Mouse (Mus musculus) spleen, adult 18-20 months (tissue): ENCODE results near the gene Gm12800.
"Not testable (repeated sequence)": the region's sequence is repeated elsewhere in the genome, so short reads cannot be mapped to it uniquely, and the experiment has no call there.

ENCODE experiments used
- DNase-seq, 2 experiments: peaks; one replicate each; pipeline ENCODE4 v3.0.0; 2022; ENCODE audit warnings: mixed read lengths in 2 of 2

Gene Gm12800

GRCm38 (mm10) chr4:101908821-101909220, at the start of gene Gm12800:
Gene Gm12800 (plus strand): TSS chr4:101909121.
- not testable (repeated sequence) for DNase-seq

GRCm38 (mm10) chr4:101860873-101861272, 48.0 kb upstream of the Gm12800 start:
- no peak for DNase-seq

DNA sequence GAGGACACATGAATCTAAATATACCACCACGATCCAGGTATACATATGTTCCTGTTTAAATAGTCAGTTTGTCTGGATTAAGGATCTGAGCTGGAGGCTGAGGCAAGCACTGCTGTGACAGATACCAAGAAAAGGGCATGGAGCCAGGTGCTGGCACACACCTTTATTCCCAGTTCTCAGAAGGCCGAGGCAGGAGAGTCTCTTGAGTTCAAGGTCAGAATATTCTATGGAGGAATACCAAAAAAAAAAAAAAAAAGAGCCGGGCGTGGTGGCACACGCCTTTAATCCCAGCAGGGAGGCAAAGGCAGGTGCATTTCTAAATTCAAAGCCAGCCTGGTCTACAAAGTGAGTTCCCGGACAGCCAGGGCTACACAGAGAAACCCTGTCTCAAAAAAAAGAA, 46.6 kb upstream of the Gm12800 start:
- DNase-seq: no peak

DNA sequence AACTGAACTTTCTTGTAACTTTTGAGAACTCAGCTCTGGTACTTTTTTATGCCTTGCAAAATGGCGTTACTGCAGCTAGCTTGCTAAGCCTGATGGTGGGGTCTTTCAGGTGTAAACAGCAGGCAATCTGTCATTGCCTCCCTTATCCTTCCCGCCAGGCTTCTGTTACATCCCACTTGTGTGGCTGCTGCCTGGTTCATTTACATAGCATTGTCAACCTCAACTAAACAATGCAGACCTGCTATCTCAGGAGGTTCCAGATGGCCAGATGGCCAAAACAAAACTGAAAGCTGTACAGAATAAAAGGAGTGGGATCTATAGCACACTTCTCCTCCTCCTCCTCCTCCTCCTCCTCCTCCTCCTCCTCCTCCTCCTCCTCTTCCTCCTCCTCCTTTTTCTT, 36.9 kb upstream of the Gm12800 start:
- DNase-seq: not testable (repeated sequence)

DNA sequence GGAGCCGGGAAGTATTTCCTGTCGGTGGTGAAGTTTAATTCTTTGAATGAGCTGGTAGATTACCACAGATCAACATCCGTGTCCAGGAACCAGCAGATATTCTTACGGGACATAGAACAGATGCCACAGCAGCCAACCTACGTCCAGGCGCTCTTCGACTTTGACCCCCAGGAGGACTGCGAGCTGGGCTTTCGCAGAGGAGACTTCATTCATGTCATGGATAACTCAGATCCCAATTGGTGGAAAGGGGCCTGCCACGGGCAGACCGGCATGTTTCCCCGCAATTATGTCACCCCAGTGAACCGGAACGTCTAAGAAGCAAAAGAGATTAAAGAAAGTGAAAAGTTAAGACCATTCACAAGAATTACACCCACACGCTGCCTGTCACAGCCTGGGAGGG, 33.2 kb upstream of the Gm12800 start:
- not testable (repeated sequence) for DNase-seq

DNA sequence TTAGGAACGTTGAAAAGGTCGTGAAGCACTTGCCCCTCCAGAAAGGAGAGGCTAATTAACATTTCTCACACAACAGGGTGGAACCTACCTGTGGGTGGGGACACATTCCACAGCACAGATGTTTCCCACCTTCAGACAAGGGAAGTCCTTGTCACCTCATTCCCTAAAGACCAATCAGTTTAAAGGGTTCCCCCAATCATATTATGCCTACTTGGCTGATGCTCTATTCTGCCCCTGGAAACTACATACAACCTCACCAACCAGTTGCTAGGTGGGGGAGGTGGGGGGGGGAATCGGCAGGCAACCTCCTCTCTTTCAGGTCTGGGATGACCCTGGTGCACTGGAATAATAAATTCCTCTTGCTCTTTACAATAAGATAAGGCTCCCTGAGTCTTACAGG, 25.3 kb upstream of the Gm12800 start:
- no peak for DNase-seq

- DNase-seq: no peak
Measured at GRCm38 (mm10) chr4:101889377-101889776, 19.5 kb upstream of the Gm12800 start.

DNA sequence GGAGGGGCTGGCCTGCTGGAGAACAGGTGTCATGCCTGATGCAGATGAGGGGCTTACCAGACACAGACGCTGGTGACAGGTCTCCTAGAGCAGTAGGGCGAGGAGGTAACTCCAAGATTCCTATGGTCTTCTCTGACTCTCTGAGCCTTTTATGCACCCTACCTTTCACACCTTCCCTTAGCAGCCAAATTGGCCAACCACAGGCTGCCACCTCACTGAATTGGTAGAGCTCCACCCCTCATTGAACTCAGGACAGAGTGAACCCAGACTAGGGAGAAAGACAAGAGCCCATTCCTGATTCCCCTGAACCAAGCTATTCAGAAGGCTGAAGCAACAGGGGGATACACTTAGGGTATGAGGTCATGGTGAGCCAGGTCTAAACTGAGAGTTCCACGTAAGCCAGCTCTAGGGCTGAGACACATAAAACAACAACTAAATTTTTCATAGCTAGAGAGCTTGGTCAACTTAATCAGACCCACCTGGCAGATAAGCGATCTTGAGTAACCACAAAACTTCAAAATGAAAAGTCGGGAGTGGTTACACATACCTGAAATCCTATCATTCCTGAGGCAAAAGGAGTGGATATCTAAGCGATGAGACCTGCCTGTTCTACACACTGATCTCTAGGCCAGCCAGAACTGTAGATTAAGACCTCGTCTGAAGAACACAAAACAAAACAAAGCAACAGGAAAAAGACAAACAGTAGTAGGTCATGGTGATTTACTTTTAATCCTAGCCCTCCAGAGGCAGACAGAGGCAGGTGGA, 15.1 kb upstream of the Gm12800 start, which contains the start of gene C130073F10Rik:
Gene C130073F10Rik, minus strand, starts transcription at position 134 of the 765 bp plus-strand sequence.
- no peak for DNase-seq

- DNase-seq: not testable (repeated sequence)
Measured at GRCm38 (mm10) chr4:101940107-101940506, 31.2 kb downstream of the Gm12800 start, which contains the start of gene Gm12794. Gene Gm12794 (plus strand): TSS chr4:101940407.
